Mouse (Mus musculus): ENCODE measurements around the gene Sgms1.
A peak's percentile ranks its signal among the peaks of the same experiment; 100 is the strongest.

GRCm38 (mm10) chr19:32393758-32394450 lies 4.4 kb upstream of the Sgms1 start:
- TF ChIP-seq CTCF (IDR thresholded peaks at IDR 0.05) (peak; percentile 22; the same call in 1 of the 2 replicates), POLR2A (IDR thresholded peaks at IDR 0.05; ENCODE audit: insufficient read depth, low read depth, low read length) (no peak)

Measured in heart, adult 2 months (tissue).